In genomic region chr9:41156006-41156719, GRCm38 (mm10) we compare ENCODE assay signal across 8 mouse cellular contexts. TPM values are rescaled to one million over a fixed set of nuclear protein-coding genes. Genes with fewer than 3 reads are reported as not detected.
DNase-seq lines count a peak whose midpoint lies in the region; ATAC-seq and TF ChIP-seq lines count a peak whose summit lies in the region.

No protein-coding gene starts in this region.

- no peak for ATAC-seq in heart, embryonic 12.5 days (ENCODE audit: insufficient number of reproducible peaks, low FRiP score)
- ATAC-seq in G1E (ENCODE audit: extremely low read depth, insufficient number of reproducible peaks, low FRiP score, poor library complexity, severe bottlenecking), result no peak
- ATAC-seq in forebrain, embryonic 13.5 days, result no peak
- ATAC-seq in liver, postnatal 0 days, result no peak

- TF ChIP-seq CTCF in G1E (IDR thresholded peaks at IDR 0.05; ENCODE audit: low read depth, low read length), result no peak
- no peak for TF ChIP-seq CTCF in liver, postnatal 0 days (IDR thresholded peaks at IDR 0.05; ENCODE audit: low read depth)

- peak overlapping the region; percentile 82 for H3K4me3 ChIP-seq in heart, embryonic 12.5 days
- peak overlapping the region; percentile 91 for H3K4me3 ChIP-seq in G1E (ENCODE audit: low read depth, low read length)
- peak overlapping the region; percentile 79 for H3K4me3 ChIP-seq in forebrain, embryonic 13.5 days
- H3K4me3 ChIP-seq in liver, postnatal 0 days (ENCODE audit: low read depth, low read length), result peak overlapping the region; percentile 74

- H3K4me1 ChIP-seq in heart, embryonic 12.5 days (replicated peaks), result peaks cover 34% of the 10 kb centered on the region
- peaks cover 76% of the 10 kb centered on the region for H3K4me1 ChIP-seq in G1E (ENCODE audit: insufficient read depth, low read depth, low read length)
- peaks cover 45% of the 10 kb centered on the region for H3K4me1 ChIP-seq in forebrain, embryonic 13.5 days
- H3K4me1 ChIP-seq in liver, postnatal 0 days (ENCODE audit: insufficient read depth), result peaks cover 21% of the 10 kb centered on the region

- intact Hi-C loops in heart, postnatal 36 days (cut with DNase I), result loop anchor here (2.0 kb wide), 1 partner anchor 29 kb away; no protein-coding TSS in a partner anchor
- intact Hi-C loops in left cerebral cortex, postnatal 25 days (cut with DNase I), result loop anchor here (5.0 kb wide), 2 partner anchors 89 to 104 kb away; no protein-coding TSS in a partner anchor

- no peaks in the 10 kb centered on the region for H3K27me3 ChIP-seq in heart, embryonic 12.5 days (replicated peaks)
- H3K27me3 ChIP-seq in G1E (ENCODE audit: insufficient read depth, low read length), result no peaks in the 10 kb centered on the region
- peaks cover 15% of the 10 kb centered on the region for H3K27me3 ChIP-seq in forebrain, embryonic 13.5 days
- peaks cover 13% of the 10 kb centered on the region for H3K27me3 ChIP-seq in liver, postnatal 0 days (ENCODE audit: insufficient read depth, low read length)

- no peak for TF ChIP-seq EP300 in liver, postnatal 0 days (IDR thresholded peaks at IDR 0.05; ENCODE audit: low read depth)

- H3K9ac ChIP-seq in heart, embryonic 12.5 days, result peak overlapping the region; percentile 85
- peak overlapping the region; percentile 79 for H3K9ac ChIP-seq in forebrain, embryonic 13.5 days
- no peak overlapping the region; the same call in 1 of the 2 replicates for H3K9ac ChIP-seq in liver, postnatal 0 days (replicated peaks)

- DNase-seq in heart, postnatal 36 days, result no peak
- DNase-seq in G1E (ENCODE audit: low spot score), result no peak
- no peak for DNase-seq in liver, postnatal 0 days
- no peak for DNase-seq in frontal cortex, postnatal 10 days (ENCODE audit: low spot score in 2 of 2)
- no peak for DNase-seq in left cerebral cortex, postnatal 25 days (ENCODE audit: low spot score in 2 of 2)
- no peak for DNase-seq in testis, postnatal 10 days (ENCODE audit: low spot score)

- no peaks in the 10 kb centered on the region for H3K36me3 ChIP-seq in heart, embryonic 12.5 days
- peaks cover 22% of the 10 kb centered on the region for H3K36me3 ChIP-seq in G1E (replicated peaks)
- no peaks in the 10 kb centered on the region for H3K36me3 ChIP-seq in forebrain, embryonic 13.5 days (ENCODE audit: poor library complexity, severe bottlenecking)
- H3K36me3 ChIP-seq in liver, postnatal 0 days (replicated peaks; ENCODE audit: insufficient read depth, low read length), result no peaks in the 10 kb centered on the region

- H3K27ac ChIP-seq in heart, embryonic 12.5 days (ENCODE audit: poor library complexity, severe bottlenecking), result no peak overlapping the region
- H3K27ac ChIP-seq in forebrain, embryonic 13.5 days, result no peak overlapping the region
- no peak overlapping the region for H3K27ac ChIP-seq in liver, postnatal 0 days (ENCODE audit: low read depth)

- H3K9me3 ChIP-seq in heart, embryonic 12.5 days (replicated peaks), result no peaks in the 10 kb centered on the region
- H3K9me3 ChIP-seq in G1E (replicated peaks), result no peaks in the 10 kb centered on the region
- no peaks in the 10 kb centered on the region for H3K9me3 ChIP-seq in forebrain, embryonic 13.5 days (replicated peaks)
- H3K9me3 ChIP-seq in liver, postnatal 0 days (ENCODE audit: low read length), result no peaks in the 10 kb centered on the region

- H3K4me2 ChIP-seq in heart, embryonic 12.5 days, result peak overlapping the region; percentile 90
- H3K4me2 ChIP-seq in forebrain, embryonic 13.5 days, result peak overlapping the region; percentile 79
- peak overlapping the region; percentile 86 for H3K4me2 ChIP-seq in liver, postnatal 0 days (ENCODE audit: low read depth, low read length)

- 21% methylated on average over 20 of the region's 20 CpGs for WGBS in heart, embryonic 12.5 days
- WGBS in forebrain, embryonic 13.5 days, result 21% methylated on average over 20 of the region's 20 CpGs
- WGBS in liver, postnatal 0 days (ENCODE audit: insufficient replicate concordance), result 30% methylated on average over 20 of the region's 20 CpGs

RNA-seq across cellular contexts. Expression of gene Ubash3b, which starts 5.3 kb away (rescaled TPM):
- polyA plus RNA-seq in heart, embryonic 12.5 days (2016; fragmentation: Nextera tagmentation; extraction: Ambion mirVana), result 13.3 and 13.8 TPM in 2 replicates
- under 1 TPM; 0.72 to 0.81 TPM for total RNA-seq in heart, postnatal 36 days (2021)
- total RNA-seq in G1E (2014; fragmentation: Nextera tagmentation) (30.9 and 33.0 TPM in 2 replicates), G1E (2017) (20.9 TPM in 2 replicates)
- polyA plus RNA-seq in G1E (2012), result 14.2 and 16.4 TPM in 2 replicates
- polyA plus RNA-seq in forebrain, embryonic 13.5 days (2015; fragmentation: Nextera tagmentation; extraction: Ambion mirVana), result 9.7 and 9.8 TPM in 2 replicates
- 6.6 TPM in 2 replicates for polyA plus RNA-seq in liver, postnatal 0 days (2015; fragmentation: Nextera tagmentation; extraction: Ambion mirVana)
- total RNA-seq in left cerebral cortex, postnatal 25 days (2021), result 10 to 100 TPM; 23.9 to 26.1 TPM
